9 mouse cellular contexts compared by ENCODE assay signal in the genomic region with DNA sequence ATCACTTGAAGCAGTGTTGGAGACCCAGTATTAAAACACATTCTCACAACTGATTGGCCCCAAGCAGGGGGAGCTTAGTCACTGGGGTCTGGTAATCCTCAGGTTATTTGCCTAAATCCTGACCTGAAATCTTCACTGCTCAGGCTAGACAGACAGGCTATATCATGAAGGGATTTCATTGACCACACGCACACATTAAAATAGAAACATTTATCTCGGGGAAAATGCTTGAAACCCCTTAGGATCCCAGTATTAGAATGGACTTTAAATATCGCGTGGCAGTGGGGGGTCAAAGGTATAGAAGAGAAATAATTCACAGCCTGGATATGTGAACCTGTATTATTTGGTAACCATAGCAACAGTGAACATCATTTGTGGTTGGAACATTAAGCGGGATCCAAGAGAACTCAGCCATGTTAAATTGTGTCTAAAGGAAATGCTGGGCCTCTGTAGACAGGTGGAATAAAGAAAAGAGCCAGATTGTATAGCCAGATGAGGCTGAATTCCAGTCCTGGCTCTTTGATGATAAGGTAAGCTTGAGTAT. TPM values are rescaled to one million over a fixed set of nuclear protein-coding genes. Genes with fewer than 3 reads are reported as not detected.
DNase-seq lines count a peak whose midpoint lies in the region; ATAC-seq lines count a peak whose summit lies in the region.
"Had no signal": no experiment of that assay in that cellular context is flagged by ENCODE, and none has a peak within 500 bp of the region (broad histone marks: within the 10 kb centered on the region; RNA-seq: fewer than 3 reads in every experiment).

No protein-coding gene starts in this region.

- DNase-seq in heart, postnatal 10 days = no peak
- DNase-seq in layer of hippocampus, adult 9-10 months (ENCODE audit: low spot score) = no peak
- DNase-seq in cerebellum, postnatal 4 days (ENCODE audit: low spot score in 2 of 2) = no peak
- no peak for DNase-seq in layer of hippocampus, postnatal 10 days (ENCODE audit: low spot score in 2 of 2)
- DNase-seq: lung, postnatal 4 days had no signal

- ATAC-seq in heart, embryonic 15.5 days (replicated peaks; ENCODE audit: insufficient number of reproducible peaks, insufficient read depth, low FRiP score, low read depth) = no peak
- peak; percentile 58 for ATAC-seq in activated CD4-positive, CD25-positive, alpha-beta regulatory T cell, adult 4 months
- ATAC-seq in hindbrain, embryonic 16.5 days = peak; percentile 88
- peak; percentile 72 for ATAC-seq in neural tube, embryonic 15.5 days (ENCODE audit: low FRiP score)

- H3K27ac ChIP-seq in heart, embryonic 15.5 days = no peak overlapping the region
- no peak overlapping the region; the same call in 1 of the 2 replicates for H3K27ac ChIP-seq in hindbrain, embryonic 16.5 days (ENCODE audit: low read depth, low read length)
- no peak overlapping the region for H3K27ac ChIP-seq in neural tube, embryonic 15.5 days (replicated peaks)

- H3K9me3 ChIP-seq in heart, embryonic 15.5 days (replicated peaks) = no peaks in the 10 kb centered on the region
- H3K9me3 ChIP-seq in hindbrain, embryonic 16.5 days (ENCODE audit: control insufficient read depth, low read length) = no peaks in the 10 kb centered on the region
- H3K9me3 ChIP-seq in neural tube, embryonic 15.5 days (replicated peaks) = no peaks in the 10 kb centered on the region

- peaks cover 8% of the 10 kb centered on the region for H3K27me3 ChIP-seq in heart, embryonic 15.5 days
- H3K27me3 ChIP-seq in hindbrain, embryonic 16.5 days (replicated peaks; ENCODE audit: control insufficient read depth, insufficient read depth, low read length) = no peaks in the 10 kb centered on the region
- H3K27me3 ChIP-seq in neural tube, embryonic 15.5 days (replicated peaks) = 0 out of 2 replicates have a peak, but pooled peaks cover 2% of the 10 kb centered on the region

- intact Hi-C loops in heart, postnatal 10 days (cut with DNase I) = no loop called here

- H3K4me1 ChIP-seq in heart, embryonic 15.5 days (replicated peaks) = peaks cover 6% of the 10 kb centered on the region
- H3K4me1 ChIP-seq in hindbrain, embryonic 16.5 days (ENCODE audit: control insufficient read depth, insufficient read depth, low read depth, low read length) = peaks cover 9% of the 10 kb centered on the region
- H3K4me1 ChIP-seq in neural tube, embryonic 15.5 days = peaks cover 22% of the 10 kb centered on the region

- no peak overlapping the region for H3K9ac ChIP-seq in heart, embryonic 15.5 days
- no peak overlapping the region for H3K9ac ChIP-seq in hindbrain, embryonic 16.5 days (ENCODE audit: low read depth, low read length)
- H3K9ac ChIP-seq in neural tube, embryonic 15.5 days (replicated peaks) = no peak overlapping the region

- 76% methylated on average over 5 of the region's 5 CpGs for WGBS in heart, embryonic 15.5 days
- 44% methylated on average over 5 of the region's 5 CpGs for WGBS in hindbrain, embryonic 16.5 days
- WGBS in neural tube, embryonic 15.5 days = 39% methylated on average over 5 of the region's 5 CpGs

- peak overlapping the region; percentile 43 for H3K4me3 ChIP-seq in heart, embryonic 15.5 days
- H3K4me3 ChIP-seq in hindbrain, embryonic 16.5 days (ENCODE audit: low read length) = no peak overlapping the region
- 0 out of 2 replicates have a peak overlapping the region, but pooled peaks have one; percentile 34 for H3K4me3 ChIP-seq in neural tube, embryonic 15.5 days (replicated peaks)

- H3K36me3 ChIP-seq in heart, embryonic 15.5 days = no peaks in the 10 kb centered on the region
- no peaks in the 10 kb centered on the region for H3K36me3 ChIP-seq in hindbrain, embryonic 16.5 days (ENCODE audit: control insufficient read depth, insufficient read depth, low read length)
- H3K36me3 ChIP-seq in neural tube, embryonic 15.5 days = no peaks in the 10 kb centered on the region

- H3K4me2 ChIP-seq in heart, embryonic 15.5 days = no peak overlapping the region
- peak overlapping the region; percentile 75 for H3K4me2 ChIP-seq in hindbrain, embryonic 16.5 days (ENCODE audit: low read length)
- peak overlapping the region; percentile 66 for H3K4me2 ChIP-seq in neural tube, embryonic 15.5 days

RNA-seq across cellular contexts. Expression of a gene that starts 22.9 kb away (rescaled TPM):
- not detected in 2 replicates for polyA plus RNA-seq in heart, embryonic 15.5 days (2015; fragmentation: Nextera tagmentation; extraction: Ambion mirVana)
- not detected for total RNA-seq in heart, postnatal 10 days (2021)
- polyA plus RNA-seq in activated CD4-positive, CD25-positive, alpha-beta regulatory T cell, adult 4 months (2017; shearing (Covaris generic)) = 1 to 10 TPM; 1.9 to 3.1 TPM
- polyA plus RNA-seq in hindbrain, embryonic 16.5 days (2015; fragmentation: Nextera tagmentation; extraction: Ambion mirVana) = not detected in 2 replicates
- 1.3 TPM in 1 of 2 replicates, not detected in the other for polyA plus RNA-seq in neural tube, embryonic 15.5 days (2015; fragmentation: Nextera tagmentation; extraction: Ambion mirVana)
- not detected for total RNA-seq in layer of hippocampus, postnatal 10 days (2021)
